Mouse (Mus musculus): ENCODE measurements around the gene Grin3a.

Grin3a gene

GRCm38 (mm10) chr4:49845612-49845985 is at the start of gene Grin3a:
Gene Grin3a, minus strand, starts transcription at chr4:49845744.
- peak; percentile 3 for DNase-seq (ENCODE audit: low spot score)

GRCm38 (mm10) chr4:49891835-49892301 is 46.3 kb upstream of the Grin3a start:
- no peak for DNase-seq (ENCODE audit: low spot score)

- no peak for DNase-seq (ENCODE audit: low spot score)
Measured at GRCm38 (mm10) chr4:49877084-49877483, 31.5 kb upstream of the Grin3a start.

- DNase-seq (ENCODE audit: low spot score): no peak
Measured at GRCm38 (mm10) chr4:49860611-49861010, 15.1 kb upstream of the Grin3a start.

DNA sequence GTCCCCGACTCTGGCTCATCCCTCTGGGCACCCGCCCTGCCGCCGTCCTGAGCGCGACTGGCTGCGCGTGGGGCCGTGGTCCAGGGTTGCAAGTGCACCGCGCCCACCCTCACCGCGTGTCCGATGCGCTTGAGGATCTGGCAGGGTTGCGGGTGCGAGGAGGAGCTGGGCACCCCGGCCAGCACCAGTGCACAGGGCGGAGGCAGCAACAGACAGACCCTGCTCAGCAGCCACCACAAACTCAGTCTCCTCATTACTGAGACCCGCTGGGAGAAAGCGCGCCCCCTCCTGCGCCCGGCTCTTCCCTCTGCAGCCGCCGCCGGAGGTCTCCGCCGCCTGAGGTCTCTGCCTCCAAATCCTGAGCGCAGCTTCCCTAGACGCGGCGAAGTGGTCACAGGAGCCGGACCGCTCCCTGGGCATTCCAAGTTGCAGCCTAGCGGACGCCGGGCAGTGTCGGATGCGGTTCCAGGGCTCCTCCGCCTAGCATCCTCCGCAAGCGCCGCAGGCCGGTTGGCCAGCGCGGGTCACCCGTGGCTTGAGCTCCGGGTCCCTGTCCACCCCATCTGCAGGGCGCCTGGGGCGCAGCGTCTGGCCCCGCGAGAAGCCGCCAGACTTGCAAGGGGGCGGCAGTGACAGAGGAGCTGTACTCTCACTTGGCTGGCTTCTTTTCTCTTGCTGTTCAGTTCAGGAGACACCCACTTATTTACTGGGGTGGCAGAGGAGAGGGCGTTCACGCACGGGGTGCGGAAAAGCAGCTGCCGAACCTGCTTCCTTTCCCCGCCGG is 524 bp downstream of the Grin3a start:
- DNase-seq (ENCODE audit: low spot score): peak; percentile 3

DNA sequence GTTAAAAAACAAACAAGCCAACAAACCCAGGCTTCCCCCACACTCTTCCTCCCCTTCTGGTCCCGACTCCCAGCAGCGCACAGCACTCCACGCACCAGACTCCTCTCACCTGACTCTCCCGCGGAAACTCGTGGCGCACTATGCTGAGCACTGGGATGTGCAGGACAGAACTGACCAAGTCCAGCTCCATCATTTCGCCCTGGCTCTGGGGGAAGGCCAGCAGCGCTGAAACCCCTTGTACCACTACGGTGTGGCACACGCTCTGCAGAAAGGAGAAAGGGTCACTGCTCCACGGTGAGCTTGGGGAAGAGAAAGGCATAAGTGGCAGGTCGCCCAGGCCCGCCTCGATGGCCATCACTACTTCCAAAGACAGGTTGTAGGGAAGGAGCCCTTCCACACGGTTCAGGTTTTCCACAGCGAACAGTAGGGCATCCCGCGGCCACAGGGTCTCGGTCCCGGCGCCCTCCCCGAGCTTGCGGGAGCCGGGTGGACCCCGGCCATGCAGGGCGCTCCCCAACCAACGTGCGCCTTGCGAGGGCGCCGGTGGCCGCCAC is 1.2 kb downstream of the Grin3a start:
- DNase-seq (ENCODE audit: low spot score): no peak

DNA sequence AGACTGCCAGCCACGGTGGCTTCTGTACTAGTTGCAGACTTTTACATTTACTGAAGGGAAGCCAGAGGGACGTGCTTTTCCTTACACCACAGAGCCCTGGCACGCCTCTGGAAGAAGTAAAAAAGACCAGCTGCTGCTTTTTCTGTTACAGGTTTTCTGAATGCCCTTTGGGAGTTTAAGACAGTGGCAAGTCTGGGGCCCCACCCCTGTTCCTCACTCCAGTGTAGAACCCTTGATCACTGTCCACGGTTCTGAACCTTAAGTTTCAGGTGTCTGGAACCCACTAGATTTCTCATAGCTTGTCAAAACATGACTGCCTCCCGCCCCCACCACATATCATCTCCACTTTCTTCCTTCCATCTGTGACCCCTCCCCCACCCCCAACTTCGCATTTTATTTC is 1.8 kb downstream of the Grin3a start:
- DNase-seq (ENCODE audit: low spot score): peak; percentile 4

DNA sequence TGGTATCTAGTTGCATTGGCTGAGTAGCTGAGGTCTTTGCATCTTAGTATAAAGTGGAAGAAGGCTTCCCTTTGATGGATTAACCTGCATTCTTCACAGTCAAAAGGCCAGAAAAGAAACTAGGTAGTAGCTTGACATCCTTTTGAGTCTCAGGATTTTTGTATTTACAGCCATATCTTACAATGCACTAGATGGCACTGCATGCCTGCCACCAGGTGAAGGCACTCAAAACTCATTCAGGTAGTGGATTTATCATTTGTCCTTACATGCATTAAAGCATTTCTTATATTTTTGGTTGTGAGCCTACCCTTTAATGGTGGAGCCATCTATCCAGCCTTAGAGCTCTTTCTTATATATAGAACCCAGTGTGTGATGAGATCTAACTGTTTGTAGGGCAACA is 13.5 kb downstream of the Grin3a start:
- no peak for DNase-seq (ENCODE audit: low spot score)

- no peak for DNase-seq (ENCODE audit: low spot score)
Measured at GRCm38 (mm10) chr4:49813852-49814251, 31.7 kb downstream of the Grin3a start.

GRCm38 (mm10) chr4:49806791-49807190 is 38.8 kb downstream of the Grin3a start:
- DNase-seq (ENCODE audit: low spot score): no peak

DNA sequence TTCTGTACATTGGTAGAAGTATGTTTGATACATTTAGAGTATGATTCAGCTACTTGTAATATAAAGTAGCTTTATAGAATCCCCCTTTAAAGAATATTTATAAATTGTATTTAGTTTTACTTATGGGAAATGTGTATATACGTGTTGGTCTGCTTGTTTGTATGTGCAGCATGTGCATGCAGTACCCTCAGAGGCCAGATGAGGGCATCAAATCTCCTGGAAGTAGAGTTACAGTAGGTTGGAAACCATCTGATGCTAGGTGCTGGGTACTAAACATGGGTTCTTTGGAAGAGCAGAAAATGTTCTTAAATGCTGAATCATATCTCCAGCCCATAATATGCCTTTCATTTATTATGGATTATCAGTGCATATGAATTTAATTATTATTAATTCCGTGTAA is 46.2 kb downstream of the Grin3a start:
- DNase-seq (ENCODE audit: low spot score): no peak

DNA sequence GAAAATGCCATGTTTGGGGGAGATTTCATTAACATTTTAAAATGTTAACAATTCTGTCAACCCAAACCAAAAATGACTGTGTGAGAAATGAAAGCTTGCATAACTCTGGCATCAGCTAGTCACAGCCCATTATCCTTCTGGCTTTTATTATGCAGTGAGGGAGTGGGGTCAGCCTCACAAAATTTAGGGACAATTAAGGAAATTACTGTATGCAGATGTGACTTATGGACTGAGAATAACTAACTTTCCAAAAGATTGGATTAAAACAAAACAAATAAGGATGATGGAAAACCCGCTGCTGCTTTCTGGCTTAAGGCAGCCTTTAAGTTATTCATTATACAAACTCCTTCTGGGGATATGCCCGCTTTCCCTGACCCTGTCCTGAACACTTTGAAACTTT is 56.6 kb downstream of the Grin3a start:
- no peak for DNase-seq (ENCODE audit: low spot score)

DNA sequence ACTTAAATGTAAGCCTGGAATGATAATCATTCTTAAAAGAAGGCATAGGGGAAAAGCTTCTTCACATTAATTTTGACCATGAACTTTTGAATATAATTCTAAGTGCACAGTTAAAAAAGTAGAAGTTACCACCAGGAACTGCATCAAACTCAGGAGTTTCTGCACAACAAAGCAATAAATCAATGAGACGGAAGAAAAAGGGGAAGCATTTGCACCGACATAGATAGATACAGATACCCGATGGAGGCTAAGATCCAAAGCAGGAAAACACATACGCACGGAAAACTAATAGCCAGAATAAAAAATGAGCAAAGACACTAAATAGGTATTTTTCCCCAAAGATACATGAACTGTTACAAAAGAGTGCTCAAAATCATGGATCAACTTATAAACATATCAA is 102.7 kb downstream of the Grin3a start:
- no peak for DNase-seq (ENCODE audit: low spot score)

DNA sequence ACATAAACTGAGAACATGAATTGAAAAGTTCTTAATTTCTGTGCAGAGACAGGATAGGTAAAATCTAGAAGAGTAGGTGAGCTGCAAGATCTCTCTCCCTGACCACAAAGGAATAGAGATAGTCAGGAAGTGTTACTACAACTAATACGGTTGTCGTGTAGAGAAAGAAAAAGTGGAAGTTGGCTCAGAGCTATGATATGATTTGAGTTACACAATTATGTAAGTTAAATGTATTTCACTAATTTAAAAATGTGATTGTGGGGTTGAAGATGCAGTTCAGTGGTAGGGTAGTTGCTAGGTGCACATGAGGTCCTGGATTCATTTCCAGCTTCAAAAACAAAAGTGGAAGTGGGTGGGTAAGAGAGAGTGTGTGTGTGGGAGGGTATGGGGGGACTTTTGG is 103.6 kb downstream of the Grin3a start:
- no peak for DNase-seq (ENCODE audit: low spot score)

GRCm38 (mm10) chr4:49740796-49741766 is 104.5 kb downstream of the Grin3a start:
- DNase-seq (ENCODE audit: low spot score): no peak

DNA sequence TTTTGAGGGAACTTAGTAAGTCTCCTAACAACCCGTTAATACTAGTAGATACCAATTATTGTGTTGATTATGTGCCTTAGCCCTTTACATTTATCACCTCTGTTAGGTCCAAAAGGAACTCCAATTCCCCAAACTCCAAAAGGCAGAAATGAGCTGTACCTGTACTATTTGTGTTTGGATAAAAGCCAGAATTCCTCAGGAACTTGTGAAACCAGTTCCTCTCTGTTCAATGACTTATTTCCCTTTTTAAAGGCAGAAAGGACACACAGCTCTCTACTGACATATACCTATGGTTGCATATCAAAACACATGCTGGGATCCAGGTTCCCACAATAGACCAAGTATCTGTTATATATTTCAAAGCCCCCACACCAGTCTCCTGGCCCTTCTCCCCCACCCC is 106.0 kb downstream of the Grin3a start:
- DNase-seq (ENCODE audit: low spot score): no peak

DNA sequence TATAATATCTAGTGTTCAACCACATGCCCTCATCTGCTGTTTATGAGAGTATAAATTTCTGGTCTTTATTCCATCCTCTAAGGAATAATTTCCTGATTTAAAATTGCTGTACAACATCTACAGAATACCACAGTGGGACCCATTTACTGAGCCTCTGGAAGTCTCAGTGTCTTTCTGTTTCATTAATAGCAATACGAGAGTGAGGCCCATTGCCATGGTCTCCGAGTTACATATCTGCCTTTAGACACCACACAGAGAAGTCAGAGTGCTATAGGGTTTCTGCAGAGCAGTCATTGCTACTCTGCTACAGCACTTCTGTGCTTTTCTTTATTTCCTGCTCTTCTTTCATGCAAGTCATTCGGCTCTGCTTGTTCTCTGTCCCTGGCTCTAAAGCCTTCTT is 116.2 kb downstream of the Grin3a start:
- DNase-seq (ENCODE audit: low spot score): no peak

GRCm38 (mm10) chr4:49723908-49724307 is 121.6 kb downstream of the Grin3a start:
- no peak for DNase-seq (ENCODE audit: low spot score)

- no peak for DNase-seq (ENCODE audit: low spot score)
Measured at GRCm38 (mm10) chr4:49691405-49692194, 153.9 kb downstream of the Grin3a start.

- no peak for DNase-seq (ENCODE audit: low spot score)
Measured at GRCm38 (mm10) chr4:49688594-49689288, 156.8 kb downstream of the Grin3a start.

DNA sequence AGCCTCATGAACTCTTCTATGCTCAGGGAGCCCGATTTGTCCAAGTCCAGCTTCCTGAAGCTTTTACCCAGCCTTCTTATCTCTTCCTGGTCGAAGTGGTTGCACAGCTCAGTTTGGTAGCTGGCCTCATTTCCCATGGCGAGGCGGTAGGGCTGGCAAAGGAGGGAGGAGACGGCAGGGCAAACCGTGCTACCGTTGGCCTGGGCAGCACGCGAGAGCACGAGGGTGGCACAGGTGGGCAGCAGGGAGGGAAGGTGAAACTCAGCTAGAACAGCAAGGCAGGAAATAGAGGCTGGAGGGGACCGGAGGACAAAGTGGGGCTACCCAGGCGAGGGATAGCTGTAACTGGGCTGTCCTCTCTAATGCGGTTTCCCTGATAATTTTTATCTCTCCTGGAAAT is 163.7 kb downstream of the Grin3a start, which contains the start of gene Ppp3r2:
Gene Ppp3r2, minus strand, starts transcription at position 213 of the 400 bp plus-strand sequence.
- no peak for DNase-seq (ENCODE audit: low spot score)

Data from testis, postnatal 14 days (tissue).